Mouse (Mus musculus) kidney, adult 2 months (tissue): Measurements from ENCODE around the gene Pcsk5. TPM values are rescaled to one million over a fixed set of nuclear protein-coding genes. Genes with fewer than 3 reads are reported as not detected.

ENCODE experiments used
- DNase-seq: peaks from one replicate; pipeline ENCODE4 v3.0.0; 2021
- H3K27ac ChIP-seq: fragments of 200-500 bp; 2 replicates; pipeline ENCODE4 v1.5.1; 2012; ENCODE audit warnings: low read depth, low read length, control low read depth, inconsistent platforms; ENCODE audit not compliant: insufficient read depth
- H3K27me3 ChIP-seq: fragments of 200-500 bp; replicated peaks from 2 replicates; pipeline ENCODE4 v1.6.1; 2012; ENCODE audit warnings: mild to moderate bottlenecking, moderate library complexity, low read length, inconsistent platforms; ENCODE audit not compliant: control insufficient read depth, insufficient read depth
- H3K36me3 ChIP-seq: fragments of 200-500 bp; 2 replicates; pipeline ENCODE4 v1.6.1; 2012; ENCODE audit warnings: mild to moderate bottlenecking, moderate library complexity, low read length, inconsistent platforms; ENCODE audit not compliant: control insufficient read depth, insufficient read depth
- H3K4me1 ChIP-seq: fragments of 200-500 bp; 2 replicates; pipeline ENCODE4 v1.6.1; 2011; ENCODE audit warnings: low read length; ENCODE audit not compliant: control insufficient read depth, insufficient read depth
- H3K4me3 ChIP-seq: fragments of 200-500 bp; 2 replicates; pipeline ENCODE4 v1.5.1; 2011; ENCODE audit warnings: mild to moderate bottlenecking, low read depth, low read length, control low read depth; ENCODE audit not compliant: insufficient read depth
- CTCF ChIP-seq: fragments of 200-500 bp; conservative IDR thresholded peaks from 2 replicates; pipeline ENCODE4 v1.5.1; 2011; ENCODE audit warnings: low read depth, mild to moderate bottlenecking, control low read depth, low read length, moderate library complexity, mixed read lengths; ENCODE audit not compliant: insufficient read depth, insufficient read length
- POLR2A ChIP-seq: fragments of 200-500 bp; IDR thresholded peaks from one replicate; pipeline ENCODE4 v1.6.1; 2011; ENCODE audit warnings: low read depth, low read length, control low read depth
- WGBS: fragments of 180-500 bp; shearing (Covaris S2); methylation state at CpG from one replicate; pipeline ENCODE4 v1.1.7; 2018; 5-methylcytosine and 5-hydroxymethylcytosine counted together
- polyA plus RNA-seq: library from polyadenylated mRNA; depleted of rRNA; stranded (reverse); fragments of >200 nt; gene quantifications from 2 replicates; pipeline ENCODE4 v1.2.3, GENCODE M21; 2012

Pcsk5 gene
- polyA plus RNA-seq, 1 experiment = 9.4 TPM

GRCm38 (mm10) chr19:17606510-17606909, 230.9 kb downstream of the Pcsk5 start:
- Histone ChIP-seq H3K36me3 (no peaks in the 10 kb centered on the region), H3K4me3 (no peak overlapping the region), H3K27me3 (no peaks in the 10 kb centered on the region), H3K27ac (no peak overlapping the region), H3K4me1 (no peaks in the 10 kb centered on the region)
- no peak for DNase-seq
- TF ChIP-seq POLR2A = no peak
- TF ChIP-seq CTCF = no peak
- WGBS = 81% methylated on average over 1 of the region's 1 CpGs

GRCm38 (mm10) chr19:17606093-17606492, 231.3 kb downstream of the Pcsk5 start:
- WGBS = 84% methylated on average over 2 of the region's 2 CpGs
- Histone ChIP-seq H3K36me3 (no peaks in the 10 kb centered on the region), H3K4me1 (no peaks in the 10 kb centered on the region), H3K27me3 (no peaks in the 10 kb centered on the region), H3K27ac (no peak overlapping the region), H3K4me3 (no peak overlapping the region)
- TF ChIP-seq POLR2A = no peak
- no peak for TF ChIP-seq CTCF
- DNase-seq = no peak

- Histone ChIP-seq H3K27ac (no peak overlapping the region), H3K27me3 (no peaks in the 10 kb centered on the region), H3K36me3 (no peaks in the 10 kb centered on the region), H3K4me3 (no peak overlapping the region), H3K4me1 (no peaks in the 10 kb centered on the region)
- TF ChIP-seq POLR2A (no peak), CTCF (no peak)
- WGBS = 87% methylated on average over 3 of the region's 3 CpGs
- no peak for DNase-seq
These were observed 234.1 kb downstream of the Pcsk5 start for GRCm38 (mm10) chr19:17603322-17603721.

- H3K36me3 ChIP-seq = no peaks in the 10 kb centered on the region
- no peak overlapping the region for H3K4me3 ChIP-seq
- H3K4me1 ChIP-seq = no peaks in the 10 kb centered on the region
- DNase-seq = no peak
- no peak overlapping the region for H3K27ac ChIP-seq
- H3K27me3 ChIP-seq = no peaks in the 10 kb centered on the region
- WGBS = 77% methylated on average over 2 of the region's 2 CpGs
- no peak for TF ChIP-seq CTCF
- TF ChIP-seq POLR2A = no peak
These were observed 237.1 kb downstream of the Pcsk5 start for GRCm38 (mm10) chr19:17600347-17600746.

GRCm38 (mm10) chr19:17592790-17593189, 244.6 kb downstream of the Pcsk5 start:
- no peaks in the 10 kb centered on the region for H3K4me1 ChIP-seq
- no peaks in the 10 kb centered on the region for H3K36me3 ChIP-seq
- no peak overlapping the region for H3K4me3 ChIP-seq
- no peak for TF ChIP-seq CTCF
- TF ChIP-seq POLR2A = no peak
- H3K27me3 ChIP-seq = no peaks in the 10 kb centered on the region
- WGBS = 6% methylated on average over 1 of the region's 1 CpGs
- H3K27ac ChIP-seq = no peak overlapping the region
- DNase-seq = peak; percentile 12

- no peaks in the 10 kb centered on the region for H3K27me3 ChIP-seq
- no peak overlapping the region for H3K27ac ChIP-seq
- H3K36me3 ChIP-seq = no peaks in the 10 kb centered on the region
- no peak for TF ChIP-seq CTCF
- TF ChIP-seq POLR2A = no peak
- peak; percentile 17 for DNase-seq
- H3K4me1 ChIP-seq = no peaks in the 10 kb centered on the region
- WGBS = 33% methylated on average over 8 of the region's 8 CpGs
- no peak overlapping the region for H3K4me3 ChIP-seq
These were observed 246.1 kb downstream of the Pcsk5 start for GRCm38 (mm10) chr19:17591335-17591734.

- WGBS = 96% methylated on average over 1 of the region's 1 CpGs
- Histone ChIP-seq H3K36me3 (no peaks in the 10 kb centered on the region), H3K27me3 (no peaks in the 10 kb centered on the region), H3K4me3 (no peak overlapping the region), H3K27ac (no peak overlapping the region), H3K4me1 (no peaks in the 10 kb centered on the region)
- no peak for DNase-seq
- TF ChIP-seq CTCF = no peak
- no peak for TF ChIP-seq POLR2A
These were observed 247.1 kb downstream of the Pcsk5 start for GRCm38 (mm10) chr19:17590314-17590713.

- Histone ChIP-seq H3K36me3 (no peaks in the 10 kb centered on the region; the same call in 1 of the 2 replicates), H3K4me3 (no peak overlapping the region), H3K27me3 (no peaks in the 10 kb centered on the region), H3K4me1 (no peaks in the 10 kb centered on the region), H3K27ac (no peak overlapping the region)
- no peak for DNase-seq
- TF ChIP-seq CTCF (no peak), POLR2A (no peak)
- WGBS = 85% methylated on average over 4 of the region's 4 CpGs
These were observed 260.0 kb downstream of the Pcsk5 start for GRCm38 (mm10) chr19:17577412-17577811.
